14 mouse cellular contexts compared by ENCODE assay signal in genomic region chr10:7189194-7189593, GRCm38 (mm10). TPM values are rescaled to one million over a fixed set of nuclear protein-coding genes. Genes with fewer than 3 reads are reported as not detected.
DNase-seq lines count a peak whose midpoint lies in the region; ATAC-seq lines count a peak whose summit lies in the region.
"Had no signal": no experiment of that assay in that cellular context is flagged by ENCODE, and none has a peak within 500 bp of the region (broad histone marks: within the 10 kb centered on the region; RNA-seq: fewer than 3 reads in every experiment).

No protein-coding gene starts in this region.

- H3K27ac ChIP-seq in midbrain, embryonic 11.5 days (ENCODE audit: low read depth, low read length): no peak overlapping the region
- H3K27ac ChIP-seq in midbrain, embryonic 16.5 days (ENCODE audit: low read length): no peak overlapping the region
- no peak overlapping the region for H3K27ac ChIP-seq in liver, embryonic 16.5 days (ENCODE audit: low read length)
- H3K27ac ChIP-seq: midbrain, embryonic 15.5 days had no signal

- H3K4me3 ChIP-seq in midbrain, embryonic 11.5 days (ENCODE audit: low read depth, low read length): no peak overlapping the region
- no peak overlapping the region for H3K4me3 ChIP-seq in midbrain, embryonic 16.5 days (ENCODE audit: low read depth, low read length)
- H3K4me3 ChIP-seq in liver, embryonic 16.5 days (ENCODE audit: low read depth, low read length): no peak overlapping the region
- H3K4me3 ChIP-seq: midbrain, embryonic 15.5 days had no signal

- H3K27me3 ChIP-seq in midbrain, embryonic 11.5 days (ENCODE audit: control insufficient read depth, insufficient read depth, low read length): no peaks in the 10 kb centered on the region
- no peaks in the 10 kb centered on the region for H3K27me3 ChIP-seq in midbrain, embryonic 16.5 days (ENCODE audit: control insufficient read depth, insufficient read depth, low read depth, low read length)
- no peaks in the 10 kb centered on the region for H3K27me3 ChIP-seq in liver, embryonic 16.5 days (ENCODE audit: control insufficient read depth, insufficient read depth, low read depth, low read length)
- H3K27me3 ChIP-seq: midbrain, embryonic 15.5 days had no signal

- ATAC-seq in midbrain, embryonic 11.5 days (ENCODE audit: low FRiP score): no peak
- no peak for ATAC-seq in midbrain, embryonic 16.5 days
- peak; percentile 51 for ATAC-seq in liver, embryonic 16.5 days (ENCODE audit: low read depth)
- ATAC-seq: forebrain, embryonic 16.5 days; midbrain, embryonic 15.5 days had no signal

- H3K9me3 ChIP-seq in midbrain, embryonic 11.5 days (ENCODE audit: control insufficient read depth, low read length): no peaks in the 10 kb centered on the region
- no peaks in the 10 kb centered on the region for H3K9me3 ChIP-seq in midbrain, embryonic 16.5 days (replicated peaks; ENCODE audit: control insufficient read depth, low read length, poor library complexity, severe bottlenecking)
- no peaks in the 10 kb centered on the region for H3K9me3 ChIP-seq in liver, embryonic 16.5 days (replicated peaks; ENCODE audit: control insufficient read depth, low read length)
- H3K9me3 ChIP-seq: midbrain, embryonic 15.5 days had no signal

- no peak overlapping the region for H3K4me2 ChIP-seq in midbrain, embryonic 11.5 days
- H3K4me2 ChIP-seq in midbrain, embryonic 16.5 days (ENCODE audit: low read length): no peak overlapping the region
- H3K4me2 ChIP-seq in liver, embryonic 16.5 days (ENCODE audit: low read depth, low read length): no peak overlapping the region
- H3K4me2 ChIP-seq: heart, embryonic 11.5 days; midbrain, embryonic 15.5 days had no signal

- WGBS in midbrain, embryonic 11.5 days: 85% methylated on average over 6 of the region's 6 CpGs
- 84% methylated on average over 6 of the region's 6 CpGs for WGBS in midbrain, embryonic 16.5 days
- WGBS in liver, embryonic 16.5 days (ENCODE audit: insufficient replicate concordance): 21% methylated on average over 6 of the region's 6 CpGs

- H3K9ac ChIP-seq in midbrain, embryonic 11.5 days (ENCODE audit: low read length): no peak overlapping the region
- no peak overlapping the region for H3K9ac ChIP-seq in midbrain, embryonic 16.5 days (ENCODE audit: low read depth, low read length)
- H3K9ac ChIP-seq in liver, embryonic 16.5 days (ENCODE audit: low read depth, low read length): no peak overlapping the region
- H3K9ac ChIP-seq: midbrain, embryonic 15.5 days had no signal

- H3K36me3 ChIP-seq in midbrain, embryonic 11.5 days (ENCODE audit: control insufficient read depth, insufficient read depth, low read length): no peaks in the 10 kb centered on the region
- no peaks in the 10 kb centered on the region for H3K36me3 ChIP-seq in midbrain, embryonic 16.5 days (ENCODE audit: control insufficient read depth, insufficient read depth, low read length)
- H3K36me3 ChIP-seq in liver, embryonic 16.5 days (ENCODE audit: control insufficient read depth, insufficient read depth): no peaks in the 10 kb centered on the region
- H3K36me3 ChIP-seq: midbrain, embryonic 15.5 days had no signal

- no peaks in the 10 kb centered on the region for H3K4me1 ChIP-seq in midbrain, embryonic 11.5 days (ENCODE audit: control insufficient read depth, insufficient read depth, low read length)
- H3K4me1 ChIP-seq in midbrain, embryonic 16.5 days (ENCODE audit: control insufficient read depth, insufficient read depth, low read length): no peaks in the 10 kb centered on the region
- peaks cover 11% of the 10 kb centered on the region for H3K4me1 ChIP-seq in liver, embryonic 16.5 days (ENCODE audit: control insufficient read depth, low read depth, low read length)
- H3K4me1 ChIP-seq: midbrain, embryonic 15.5 days had no signal

- peak; percentile 37 for DNase-seq in adrenal gland, postnatal 14 days
- DNase-seq in adrenal gland, adult 18-20 months (ENCODE audit: low spot score in 2 of 2): no peak
- peak; percentile 60 for DNase-seq in midbrain, embryonic 11.5 days (ENCODE audit: low spot score, missing footprints)
- no peak for DNase-seq in layer of hippocampus, postnatal 14 days (ENCODE audit: low spot score in 2 of 2)
- no peak for DNase-seq in urinary bladder, postnatal 14 days (ENCODE audit: low spot score)
- no peak for DNase-seq in adrenal gland, adult 8-10 months
- DNase-seq: B cell, adult 2 months; left cerebral cortex, postnatal 4 days; thymus, postnatal 14 days had no signal

RNA-seq across cellular contexts. Expression of gene Cnksr3, which starts 22.8 kb away (rescaled TPM):
- 10.1 and 11.0 TPM in 2 replicates for total RNA-seq in adrenal gland, postnatal 14 days (2021)
- 10 to 100 TPM; 10.4 to 17.2 TPM for total RNA-seq in adrenal gland, adult 18-20 months (2021)
- 6.7 and 7.4 TPM in 2 replicates for polyA plus RNA-seq in midbrain, embryonic 11.5 days (2014; fragmentation: Nextera tagmentation; extraction: Ambion mirVana)
- polyA plus RNA-seq in midbrain, embryonic 16.5 days (2015; fragmentation: Nextera tagmentation; extraction: Ambion mirVana): 1.4 and 2.1 TPM in 2 replicates
- polyA plus RNA-seq in liver, embryonic 16.5 days (2015; fragmentation: Nextera tagmentation; extraction: Ambion mirVana): 4.3 and 5.2 TPM in 2 replicates
- 10 to 100 TPM; 16.5 to 20.8 TPM for total RNA-seq in layer of hippocampus, postnatal 14 days (2021)
- total RNA-seq in adrenal gland, adult 8-10 months (2022): 10 to 100 TPM; 15.9 to 17.5 (median 15.9) TPM

Comparison
In these comparisons a context has a peak if more than half of its experiments do, and no peak if none do; other contexts are left out.
1. DNase-seq: peak in adrenal gland, postnatal 14 days (single experiment) and midbrain, embryonic 11.5 days (single experiment); none in adrenal gland, adult 18-20 months (0 of 2), layer of hippocampus, postnatal 14 days (0 of 2), urinary bladder, postnatal 14 days (single experiment) and adrenal gland, adult 8-10 months (single experiment).